Mouse (Mus musculus): ENCODE measurements around the gene Trim11.

Gene Trim11

GRCm38 (mm10) chr11:59015052-59015451 lies 37.2 kb downstream of the Trim11 start:
- DNase-seq (ENCODE audit: low spot score in 2 of 2): no peak

DNA sequence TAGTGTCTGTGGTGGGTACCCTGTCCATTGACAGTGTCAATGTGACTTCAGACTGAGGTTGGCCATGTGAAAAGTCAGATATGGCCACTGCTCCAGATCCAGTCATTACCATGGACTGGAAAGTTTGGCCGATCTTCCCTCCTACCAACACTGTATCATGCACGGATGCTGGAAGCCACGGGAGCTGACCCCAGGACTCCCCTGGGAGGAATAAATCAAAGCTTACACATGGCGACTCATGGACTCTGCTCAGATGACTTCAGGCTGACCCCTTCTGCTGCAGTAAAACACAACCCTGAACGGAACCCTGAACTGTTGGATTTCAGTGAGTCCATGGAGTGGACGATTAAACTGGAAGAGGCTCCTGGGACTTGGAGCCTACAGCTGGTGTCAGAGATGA lies 48.5 kb downstream of the Trim11 start:
- no peak for DNase-seq (ENCODE audit: low spot score in 2 of 2)

GRCm38 (mm10) chr11:59029003-59029402 lies 51.1 kb downstream of the Trim11 start:
- no peak for DNase-seq (ENCODE audit: low spot score in 2 of 2)

Measured in urinary bladder, postnatal 4 days (tissue).